Mouse (Mus musculus): ENCODE results near the gene Selplg.
A peak's percentile ranks its signal among the peaks of the same experiment; 100 is the strongest.

Selplg gene

GRCm38 (mm10) chr5:113789075-113789788 is 43.2 kb downstream of the Selplg start:
- peak; percentile 87 for DNase-seq

GRCm38 (mm10) chr5:113788645-113789044 is 43.8 kb downstream of the Selplg start:
- DNase-seq: peak; percentile 59

GRCm38 (mm10) chr5:113786985-113787384 is 45.5 kb downstream of the Selplg start:
- no peak for DNase-seq

GRCm38 (mm10) chr5:113784104-113784503 is 48.3 kb downstream of the Selplg start:
- peak; percentile 51 for DNase-seq

GRCm38 (mm10) chr5:113783581-113784001 is 48.9 kb downstream of the Selplg start:
- DNase-seq: peak; percentile 85

GRCm38 (mm10) chr5:113782624-113783023 is 49.8 kb downstream of the Selplg start:
- peak; percentile 58 for DNase-seq

- no peak for DNase-seq
Observed at GRCm38 (mm10) chr5:113781875-113782274, 50.6 kb downstream of the Selplg start.

- no peak for DNase-seq
Observed at GRCm38 (mm10) chr5:113781254-113781653, 51.2 kb downstream of the Selplg start.

GRCm38 (mm10) chr5:113780763-113781162 is 51.7 kb downstream of the Selplg start:
- DNase-seq: no peak

- DNase-seq: no peak
Observed at GRCm38 (mm10) chr5:113780082-113780752, 52.2 kb downstream of the Selplg start.

GRCm38 (mm10) chr5:113779569-113779968 is 52.9 kb downstream of the Selplg start:
- DNase-seq: no peak

GRCm38 (mm10) chr5:113777728-113778127 is 54.7 kb downstream of the Selplg start:
- DNase-seq: peak; percentile 45

- no peak for DNase-seq
Observed at GRCm38 (mm10) chr5:113776896-113777226, 55.6 kb downstream of the Selplg start.

- DNase-seq: no peak
Observed at GRCm38 (mm10) chr5:113776128-113776895, 56.1 kb downstream of the Selplg start.

GRCm38 (mm10) chr5:113775585-113775984 is 56.9 kb downstream of the Selplg start:
- DNase-seq: no peak

- peak; percentile 92 for DNase-seq
Observed at GRCm38 (mm10) chr5:113773664-113774063, 58.8 kb downstream of the Selplg start.

GRCm38 (mm10) chr5:113772905-113773519 is 59.4 kb downstream of the Selplg start:
- no peak for DNase-seq

- DNase-seq: peak; percentile 97
Observed at GRCm38 (mm10) chr5:113772450-113772895, 60.0 kb downstream of the Selplg start, which contains the start of the genes Sart3 and Iscu. Gene Sart3 (minus strand): TSS chr5:113772510. Gene Iscu (plus strand): TSS chr5:113772748.

- DNase-seq: peak; percentile 92
Observed at GRCm38 (mm10) chr5:113771213-113772162, 61.0 kb downstream of the Selplg start.

- no peak for DNase-seq
Observed at GRCm38 (mm10) chr5:113768806-113769205, 63.6 kb downstream of the Selplg start.
